Mouse (Mus musculus): ENCODE measurements at regions not wholly inside any gene's neighbourhood (a gene's known extent, or its start where the extent isn't known, plus 50 kb on each side); places are given as distances from the start of the nearest gene placed in this dataset.
A peak's percentile ranks its signal among the peaks of the same experiment; 100 is the strongest.

- peak; percentile 64 for DNase-seq
Observed at GRCm38 (mm10) chr13:111309848-111310692, 55.3 kb downstream of the Actbl2 start.

DNA sequence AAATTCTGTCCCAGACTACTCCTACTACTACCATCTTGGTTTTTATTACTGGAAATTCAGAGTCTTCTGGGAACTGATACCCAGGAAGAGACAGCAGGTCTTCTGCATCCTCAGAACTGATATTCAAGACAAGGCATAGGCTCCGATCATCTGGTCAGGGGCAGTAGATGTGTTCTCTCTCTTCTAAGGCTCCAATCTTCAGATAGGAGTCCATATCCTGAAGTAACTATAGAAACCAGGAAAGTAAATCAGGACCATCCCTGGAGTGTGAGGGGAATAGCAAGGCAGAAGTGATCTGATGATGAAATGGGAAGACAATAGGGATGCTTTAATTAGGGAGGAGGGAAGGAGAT lies 55.9 kb downstream of the Actbl2 start:
- no peak for DNase-seq

DNA sequence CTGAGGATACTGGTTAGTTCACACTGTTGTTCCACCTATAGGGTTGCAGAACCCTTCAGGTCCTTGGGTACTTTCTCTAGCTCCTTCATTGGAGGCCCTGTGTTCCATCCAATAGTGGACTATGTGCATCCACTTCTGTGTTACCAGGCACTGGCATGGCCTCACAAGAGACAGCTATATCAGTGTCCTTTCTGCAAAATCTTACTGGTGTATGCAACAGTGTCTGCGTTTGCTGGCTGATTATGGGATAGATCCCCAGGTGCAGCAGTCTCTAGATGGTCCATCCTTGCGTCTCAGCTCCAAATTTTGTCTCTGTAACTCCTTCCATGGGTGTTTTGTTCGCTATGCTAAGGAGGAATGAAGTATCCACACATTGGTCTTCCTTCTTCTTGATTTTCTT lies 58.7 kb downstream of the Actbl2 start:
- peak; percentile 73 for DNase-seq

DNA sequence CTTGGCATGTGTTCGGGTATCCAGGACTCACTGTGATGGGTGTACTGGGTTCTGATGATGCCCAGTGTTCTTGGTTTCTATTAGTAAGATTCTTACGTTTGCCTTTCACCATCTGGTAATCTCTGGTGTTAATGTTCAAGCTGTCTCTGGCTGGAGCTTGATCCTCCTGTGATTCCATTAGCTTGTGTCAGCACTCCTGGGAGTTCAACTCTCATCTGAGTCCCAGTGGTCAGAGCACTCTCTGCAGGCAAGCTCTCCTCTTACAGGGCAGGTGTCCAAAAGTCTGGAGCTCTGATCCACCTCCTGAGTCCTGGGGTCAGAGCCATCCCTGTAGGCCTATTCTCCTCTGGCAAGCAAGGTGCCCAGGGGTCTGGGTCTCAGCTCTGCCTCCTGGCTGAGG lies 63.1 kb downstream of the Actbl2 start:
- peak; percentile 39 for DNase-seq

DNA sequence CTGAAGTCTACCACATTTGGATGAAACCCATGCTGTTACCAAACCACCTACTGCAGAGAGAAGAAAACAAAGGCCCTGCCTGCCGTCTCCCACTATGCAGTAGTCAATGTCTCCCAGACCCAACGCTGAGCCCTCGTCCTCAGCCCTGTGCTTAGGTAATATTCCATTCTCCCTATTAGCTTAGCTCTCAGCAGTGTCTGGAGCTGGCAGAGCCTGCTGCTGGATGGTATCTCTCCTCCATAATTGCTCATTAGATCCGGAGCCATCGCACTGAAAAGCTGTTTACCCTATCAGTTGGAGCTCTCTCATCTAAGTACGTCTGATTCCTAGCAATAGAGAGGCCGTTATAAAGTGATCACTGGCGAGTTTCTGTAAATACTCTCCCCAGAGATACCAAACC lies 68.4 kb downstream of the Actbl2 start:
- DNase-seq, result peak; percentile 35

GRCm38 (mm10) chr13:111326096-111326665 lies 71.4 kb downstream of the Actbl2 start:
- DNase-seq, result peak; percentile 23

- peak; percentile 28 for DNase-seq
Observed at GRCm38 (mm10) chr13:111333035-111333434, 78.2 kb downstream of the Actbl2 start.

GRCm38 (mm10) chr13:111333851-111334250 lies 79.0 kb downstream of the Actbl2 start:
- no peak for DNase-seq

GRCm38 (mm10) chr13:111334258-111335052 lies 79.6 kb downstream of the Actbl2 start:
- DNase-seq, result peak; percentile 76

- DNase-seq, result peak; percentile 74
Observed at GRCm38 (mm10) chr13:111344981-111345380, 90.2 kb downstream of the Actbl2 start.

DNA sequence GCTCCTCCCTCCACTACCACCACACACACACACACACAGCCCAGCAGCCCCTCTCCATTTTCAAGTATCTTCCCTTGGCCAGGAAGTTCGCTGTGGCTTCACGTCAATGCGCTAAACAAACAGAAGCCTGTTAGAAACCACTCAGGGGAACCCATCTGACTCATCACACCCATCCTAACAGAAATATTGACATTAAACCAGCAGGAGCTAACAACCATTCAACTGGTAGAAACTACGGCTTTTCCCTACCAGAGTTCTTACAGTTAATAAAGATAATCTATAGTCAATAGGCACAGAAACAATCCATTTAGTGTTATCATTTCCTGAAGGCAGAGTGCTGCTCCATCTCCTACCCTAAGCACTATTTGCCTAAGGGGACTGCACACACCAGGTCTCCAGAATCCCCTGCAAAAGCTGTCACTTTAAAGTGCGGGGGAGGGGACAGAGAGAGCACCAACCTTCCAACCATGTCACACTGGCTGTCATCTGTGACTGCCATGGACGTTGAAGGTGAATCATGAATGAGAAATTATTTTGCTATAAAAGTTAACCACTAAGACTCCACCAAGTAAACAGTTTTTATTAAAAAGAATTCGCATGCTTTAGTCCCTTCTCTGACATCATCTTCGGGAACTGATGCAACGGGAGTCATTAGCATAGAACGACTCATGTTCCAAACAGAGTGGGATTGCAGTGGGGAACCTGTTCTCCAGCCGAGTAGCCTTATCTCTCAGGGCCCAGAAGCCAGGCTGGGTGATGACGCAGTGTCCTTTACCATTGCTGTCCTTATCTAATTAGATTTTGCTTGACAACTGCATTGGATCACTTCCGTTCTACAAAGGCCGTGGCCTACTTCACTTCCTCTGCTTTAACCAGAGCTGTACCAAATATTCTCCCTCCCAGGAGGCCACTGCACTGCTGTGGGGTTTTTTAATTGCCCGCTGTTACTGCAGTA lies 91.0 kb downstream of the Actbl2 start:
- DNase-seq, result peak; percentile 61

DNA sequence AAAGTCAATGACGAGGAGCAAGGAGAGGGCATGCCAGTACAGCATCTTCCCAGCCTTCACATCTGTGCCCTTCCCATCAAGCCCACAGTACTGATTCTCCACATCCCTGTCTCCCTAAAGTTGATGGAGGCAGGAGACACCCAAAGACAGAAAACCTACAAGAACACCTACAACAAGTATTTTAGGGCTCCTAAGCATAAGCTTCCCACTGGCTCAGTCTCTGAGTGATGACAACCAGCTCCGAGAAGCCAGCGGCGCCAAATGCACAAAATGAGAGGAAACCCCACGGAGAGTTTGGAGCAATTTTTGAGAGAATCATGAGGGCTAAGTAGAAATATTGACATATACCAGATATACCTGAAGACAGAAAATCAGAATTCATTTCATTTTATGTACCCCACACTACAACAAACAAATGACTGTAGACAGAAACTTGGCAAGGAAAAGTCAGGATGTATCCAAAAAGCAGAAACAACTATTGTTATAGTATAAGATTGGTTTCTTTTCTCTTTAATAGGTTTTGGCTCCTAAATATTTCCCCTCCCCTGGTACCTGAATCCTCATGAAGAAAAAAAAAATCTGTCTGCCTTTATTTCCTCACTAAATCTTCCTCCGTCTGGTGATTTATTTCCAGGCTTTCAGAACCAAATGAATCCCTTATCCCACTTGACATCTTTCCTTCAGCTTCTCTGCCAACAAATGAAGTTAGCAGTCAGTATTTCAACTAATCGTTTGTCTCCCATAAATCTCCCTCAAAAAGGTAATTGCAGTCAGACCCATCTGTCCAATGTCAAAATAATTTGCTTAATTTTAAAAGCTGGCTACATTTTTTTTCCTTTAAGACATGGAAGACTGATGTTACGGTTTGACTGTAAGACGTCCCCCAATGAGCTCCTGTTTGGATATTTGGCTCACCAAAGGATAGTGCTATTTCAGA lies 102.0 kb downstream of the Actbl2 start:
- peak; percentile 49 for DNase-seq

DNA sequence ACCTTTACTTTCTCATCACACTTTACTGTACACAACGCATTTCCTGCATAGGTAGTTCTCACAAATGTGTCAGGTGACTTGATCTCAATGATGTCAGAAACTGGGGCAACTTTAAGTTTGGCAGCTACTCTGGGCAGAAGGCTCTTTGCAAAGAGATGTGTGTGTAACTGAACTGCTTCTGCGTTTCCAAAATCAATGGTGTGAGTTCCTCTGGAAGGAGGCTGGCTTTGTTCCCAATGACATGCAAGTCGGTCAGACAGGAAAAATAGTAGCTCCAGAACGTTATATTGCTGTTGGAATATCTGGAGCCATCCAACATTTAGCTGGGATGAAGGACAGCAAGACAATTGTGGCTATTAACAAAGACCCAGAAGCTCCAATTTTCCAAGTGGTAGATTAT lies 106.6 kb downstream of the Actbl2 start:
- peak; percentile 64 for DNase-seq

GRCm38 (mm10) chr13:111363176-111363739 lies 108.4 kb downstream of the Actbl2 start:
- no peak for DNase-seq

DNA sequence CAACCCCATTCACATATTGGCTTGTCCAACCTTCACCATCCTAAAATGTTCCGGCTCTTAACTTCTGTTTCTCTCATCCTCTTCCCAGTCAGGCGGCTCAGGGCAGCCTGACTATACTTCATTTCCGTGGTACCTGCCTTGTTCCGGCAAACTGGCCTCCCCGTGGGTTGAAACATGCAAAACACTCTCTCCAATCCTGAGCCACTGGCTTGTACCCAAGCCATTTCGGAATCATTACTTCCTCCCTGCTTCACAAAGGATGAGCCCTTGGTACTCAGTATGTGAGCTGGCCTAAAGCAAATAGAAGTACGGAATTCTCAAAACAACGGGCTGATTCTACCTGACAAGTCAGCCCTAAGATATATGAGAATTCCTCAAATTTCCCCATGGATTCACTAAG lies 112.1 kb downstream of the Actbl2 start:
- DNase-seq, result no peak

DNA sequence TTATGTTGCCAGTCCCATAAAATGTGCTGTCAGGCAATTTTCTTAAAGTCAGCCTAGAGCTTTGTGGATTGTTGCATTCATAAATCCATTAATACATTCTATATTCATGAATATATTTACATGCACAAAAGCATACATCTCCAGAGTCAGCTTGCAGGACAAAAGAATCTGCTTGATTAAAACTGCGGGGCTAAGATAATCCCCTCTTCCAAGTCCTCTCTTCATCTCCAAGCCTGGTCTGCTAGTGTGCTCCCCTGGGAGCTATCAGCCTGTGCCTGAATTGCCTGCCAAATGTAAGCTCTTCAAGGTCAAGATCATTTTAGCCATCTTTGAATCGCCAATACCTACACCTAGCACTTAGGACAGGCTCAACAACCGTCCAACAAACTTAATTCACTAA lies 112.8 kb downstream of the Actbl2 start:
- DNase-seq, result no peak

DNA sequence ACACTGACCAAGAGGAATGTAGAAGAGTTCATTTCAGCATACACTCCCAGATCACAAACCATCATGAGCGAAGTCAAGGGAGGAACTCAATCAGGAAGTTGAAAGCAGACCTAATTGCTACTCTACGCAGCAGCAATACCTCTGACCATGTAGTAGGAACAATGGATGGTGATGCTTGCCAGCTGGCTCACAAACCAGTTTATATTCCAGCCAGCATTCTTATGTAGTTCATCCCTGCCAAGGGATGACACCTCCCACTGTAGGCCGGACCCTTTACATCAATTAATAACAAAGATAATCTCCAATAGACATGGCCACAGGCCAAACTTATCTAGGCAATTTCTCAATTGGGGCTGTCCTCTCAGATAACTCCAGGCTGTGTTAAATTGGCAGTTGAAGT lies 115.1 kb downstream of the Actbl2 start:
- peak; percentile 91 for DNase-seq

- peak; percentile 91 for DNase-seq
Observed at GRCm38 (mm10) chr13:111373281-111373680, 116.6 kb downstream of the Gpbp1 start.

GRCm38 (mm10) chr13:111373801-111374200 lies 116.1 kb downstream of the Gpbp1 start:
- no peak for DNase-seq

All from heart, adult 11 months (tissue).